Mouse (Mus musculus) midbrain, postnatal 0 days (tissue): ENCODE results near the gene Tiam1. TPM values are rescaled to one million over a fixed set of nuclear protein-coding genes. Genes with fewer than 3 reads are reported as not detected.

ENCODE experiments used
- ATAC-seq: fragments of 200-750 bp; cut with Nextera tagmentation; 2 replicates; pipeline ENCODE4 v1.8.0; 2017; ENCODE audit warnings: moderate number of reproducible peaks, mild to moderate bottlenecking, moderate TSS enrichment, moderate library complexity; ENCODE audit not compliant: low FRiP score
- DNase-seq: peaks from one replicate; pipeline ENCODE4 v3.0.0-alpha.2; 2015; ENCODE audit warnings: low spot score
- H3K27ac ChIP-seq: fragments of 300-500 bp; sonication (generic); 2 replicates; pipeline ENCODE4 v1.5.1; 2014; ENCODE audit warnings: low read depth, mild to moderate bottlenecking, low read length, mixed read lengths
- H3K27me3 ChIP-seq: fragments of 300-500 bp; sonication (generic); 2 replicates; pipeline ENCODE4 v1.6.1; 2014; ENCODE audit warnings: low read length, control low read depth, mixed read lengths; ENCODE audit not compliant: insufficient read depth
- H3K36me3 ChIP-seq: fragments of 300-500 bp; sonication (generic); 2 replicates; pipeline ENCODE4 v1.6.1; 2014; ENCODE audit warnings: low read length, control low read depth, mixed read lengths; ENCODE audit not compliant: insufficient read depth
- H3K4me1 ChIP-seq: fragments of 300-500 bp; sonication (generic); 2 replicates; pipeline ENCODE4 v1.6.1; 2014; ENCODE audit warnings: mild to moderate bottlenecking, control low read depth, antibody characterized with exemption, low read length, mixed read lengths; ENCODE audit not compliant: insufficient read depth
- H3K4me2 ChIP-seq: fragments of 300-500 bp; sonication (generic); 2 replicates; pipeline ENCODE4 v1.6.1; 2014; ENCODE audit warnings: low read depth, mild to moderate bottlenecking, low read length, mixed read lengths; ENCODE audit not compliant: poor library complexity, severe bottlenecking
- H3K4me3 ChIP-seq: fragments of 300-500 bp; sonication (generic); 2 replicates; pipeline ENCODE4 v1.5.1; 2014; ENCODE audit warnings: low read depth, mild to moderate bottlenecking, low read length, moderate library complexity
- H3K9ac ChIP-seq: fragments of 300-500 bp; sonication (generic); replicated peaks from 2 replicates; pipeline ENCODE4 v1.6.1; 2014; ENCODE audit warnings: mild to moderate bottlenecking, low read length, moderate library complexity, mixed read lengths; ENCODE audit not compliant: poor library complexity, severe bottlenecking
- H3K9me3 ChIP-seq: fragments of 300-500 bp; sonication (generic); 2 replicates; pipeline ENCODE4 v1.6.1; 2016; ENCODE audit warnings: low read length, control low read depth
- CTCF ChIP-seq: IDR thresholded peaks from 2 replicates; pipeline ENCODE4 v1.5.1; 2016; ENCODE audit warnings: antibody characterized with exemption, mild to moderate bottlenecking
- WGBS: fragments of 180-500 bp; shearing (Covaris S2); extraction: QIAGEN DNeasy Blood & Tissue Kit; methylation state at CpG from one replicate; pipeline ENCODE4 v1.1.7; 2014; 5-methylcytosine and 5-hydroxymethylcytosine counted together
- polyA plus RNA-seq: library from polyadenylated mRNA; unstranded; fragments of >200 nt; fragmentation: Nextera tagmentation; extraction: Ambion mirVana; gene quantifications from 2 replicates; pipeline ENCODE4 v1.2.1, GENCODE M21; 2015
- total RNA-seq: library from RNA; depleted of rRNA; stranded (reverse); fragments of >200 nt; gene quantifications from 2 replicates; pipeline ENCODE4 v1.2.3, GENCODE M21; 2014

Tiam1 gene
- total and polyA plus RNA-seq, 2 experiments from 2014 or later, result 17.6 to 26.9 TPM

DNA sequence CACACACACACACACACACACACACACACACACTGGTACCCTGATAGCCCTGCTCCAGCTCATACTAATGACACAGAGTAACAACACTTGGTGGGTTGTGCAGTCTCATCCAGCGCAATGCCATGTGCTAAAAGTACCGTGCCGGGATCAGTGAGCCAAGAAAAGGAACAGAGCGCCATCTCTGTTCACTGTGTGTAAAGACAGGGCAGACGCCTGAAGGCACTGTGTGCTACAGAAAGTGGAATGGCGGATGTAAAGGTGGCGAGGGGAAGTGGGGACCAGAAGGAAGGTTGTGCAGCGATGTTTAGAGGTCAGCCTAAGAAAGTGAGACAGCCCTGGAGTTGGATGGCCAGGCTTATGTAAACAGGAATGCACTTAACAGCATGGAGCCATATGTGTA, 221.1 kb downstream of the Tiam1 start:
- Histone ChIP-seq H3K27ac (no peak overlapping the region), H3K9ac (no peak overlapping the region), H3K4me3 (no peak overlapping the region), H3K36me3 (no peaks in the 10 kb centered on the region), H3K27me3 (no peaks in the 10 kb centered on the region), H3K4me1 (no peaks in the 10 kb centered on the region), H3K4me2 (no peak overlapping the region), H3K9me3 (no peaks in the 10 kb centered on the region)
- ATAC-seq (no peak), DNase-seq (no peak)
- peak; percentile 44; the same call in 1 of the 2 replicates for TF ChIP-seq CTCF
- WGBS, result 89% methylated on average over 8 of the region's 8 CpGs

DNA sequence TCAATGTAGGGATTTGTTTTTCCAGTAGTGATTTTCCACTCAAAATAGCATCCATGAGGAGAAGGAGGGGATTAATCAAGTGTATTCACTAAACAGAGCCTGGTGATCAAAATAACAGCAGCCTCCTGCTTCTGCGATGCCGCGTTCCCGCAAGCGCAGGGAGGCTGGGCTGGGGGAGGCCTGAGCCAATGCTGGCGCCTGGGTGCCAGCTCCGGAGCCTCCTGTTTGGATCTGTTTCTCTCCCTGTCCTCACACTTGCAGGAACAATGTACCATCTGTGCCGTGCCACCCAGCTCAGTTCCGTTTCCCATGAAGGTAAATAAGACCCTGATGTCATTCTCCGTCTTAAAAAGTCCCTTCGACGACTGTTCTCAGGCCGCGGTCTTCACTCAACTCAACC, 222.2 kb downstream of the Tiam1 start:
- Histone ChIP-seq H3K27me3 (no peaks in the 10 kb centered on the region), H3K4me2 (no peak overlapping the region), H3K9me3 (no peaks in the 10 kb centered on the region), H3K4me1 (no peaks in the 10 kb centered on the region), H3K9ac (no peak overlapping the region), H3K27ac (no peak overlapping the region), H3K36me3 (no peaks in the 10 kb centered on the region), H3K4me3 (no peak overlapping the region)
- no peak for TF ChIP-seq CTCF
- no peak for DNase-seq
- 75% methylated on average over 14 of the region's 14 CpGs for WGBS
- ATAC-seq, result no peak

DNA sequence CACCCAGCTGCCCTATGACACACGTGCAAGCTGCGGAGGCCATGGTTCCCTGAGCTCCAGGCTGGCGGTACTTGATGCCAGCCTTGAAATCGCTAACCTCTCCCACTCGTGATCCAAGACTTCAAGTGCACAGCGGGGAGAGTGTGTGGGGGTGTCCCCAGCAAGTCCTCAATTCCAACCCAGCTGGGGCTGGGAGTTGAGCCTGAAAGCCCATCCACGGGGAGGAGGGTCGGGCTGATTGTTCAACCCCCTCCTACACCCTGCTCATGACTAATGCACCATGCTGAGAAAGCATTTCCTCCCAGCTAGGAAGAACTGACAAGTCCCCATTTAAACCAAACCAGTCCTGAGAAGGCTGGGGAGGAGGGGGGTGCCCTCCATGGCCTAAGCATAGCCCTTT, 223.2 kb downstream of the Tiam1 start:
- DNase-seq, result no peak
- Histone ChIP-seq H3K9ac (no peak overlapping the region), H3K36me3 (no peaks in the 10 kb centered on the region), H3K4me2 (no peak overlapping the region), H3K4me3 (no peak overlapping the region), H3K4me1 (no peaks in the 10 kb centered on the region), H3K9me3 (no peaks in the 10 kb centered on the region), H3K27ac (no peak overlapping the region), H3K27me3 (no peaks in the 10 kb centered on the region)
- no peak for ATAC-seq
- no peak for TF ChIP-seq CTCF
- WGBS, result 71% methylated on average over 8 of the region's 8 CpGs

DNA sequence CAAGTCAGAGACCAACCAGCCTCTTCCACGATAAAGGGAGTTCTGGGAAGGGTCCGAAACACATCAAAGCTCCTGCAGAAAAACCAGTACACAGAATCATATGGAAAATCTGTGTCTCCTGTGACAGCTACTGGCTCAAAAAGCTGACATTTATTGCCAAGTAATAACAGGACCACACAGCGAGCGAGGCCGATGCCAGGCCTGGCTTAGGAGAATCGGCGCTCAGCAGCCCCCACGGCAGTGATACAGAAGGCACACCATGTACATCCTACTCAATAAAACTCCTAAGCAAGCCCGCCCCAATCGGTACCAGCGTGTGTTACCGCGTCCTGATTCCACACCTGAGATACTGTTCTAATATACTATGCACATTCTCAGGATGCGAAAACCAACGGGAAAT, 226.2 kb downstream of the Tiam1 start:
- TF ChIP-seq CTCF, result no peak
- Histone ChIP-seq H3K4me3 (no peak overlapping the region), H3K9ac (no peak overlapping the region), H3K36me3 (no peaks in the 10 kb centered on the region), H3K4me1 (peaks cover 6% of the 10 kb centered on the region; the same call in 1 of the 2 replicates), H3K27me3 (no peaks in the 10 kb centered on the region), H3K9me3 (no peaks in the 10 kb centered on the region), H3K27ac (no peak overlapping the region), H3K4me2 (no peak overlapping the region)
- ATAC-seq (no peak), DNase-seq (peak; percentile 73)
- WGBS, result 85% methylated on average over 15 of the region's 15 CpGs

DNA sequence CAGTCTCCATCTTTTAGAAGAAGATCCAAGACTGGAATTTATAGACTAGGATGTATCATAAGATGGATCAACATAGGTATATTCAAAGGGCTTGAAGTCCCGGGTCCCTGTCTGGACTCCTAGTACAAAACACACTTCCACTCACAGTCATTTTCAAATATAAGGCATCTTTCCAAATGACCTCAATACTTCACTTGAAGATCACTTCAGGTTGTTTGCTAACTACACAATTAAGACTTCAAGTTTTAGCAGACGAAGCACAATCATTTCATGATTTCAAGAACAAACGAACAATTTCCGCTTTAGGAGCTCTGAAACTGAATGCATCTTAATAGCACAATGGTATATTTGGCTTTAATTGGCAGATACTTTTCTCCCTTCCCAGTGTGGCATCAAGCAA, 228.6 kb downstream of the Tiam1 start:
- no peak overlapping the region for H3K4me3 ChIP-seq
- peaks cover 6% of the 10 kb centered on the region; the same call in 1 of the 2 replicates for H3K4me1 ChIP-seq
- no peak for TF ChIP-seq CTCF
- no peaks in the 10 kb centered on the region for H3K27me3 ChIP-seq
- H3K9ac ChIP-seq, result no peak overlapping the region
- no peaks in the 10 kb centered on the region for H3K9me3 ChIP-seq
- no peaks in the 10 kb centered on the region for H3K36me3 ChIP-seq
- no peak overlapping the region for H3K27ac ChIP-seq
- DNase-seq (no peak), ATAC-seq (no peak)
- WGBS, result 91% methylated on average over 4 of the region's 4 CpGs
- no peak overlapping the region for H3K4me2 ChIP-seq

DNA sequence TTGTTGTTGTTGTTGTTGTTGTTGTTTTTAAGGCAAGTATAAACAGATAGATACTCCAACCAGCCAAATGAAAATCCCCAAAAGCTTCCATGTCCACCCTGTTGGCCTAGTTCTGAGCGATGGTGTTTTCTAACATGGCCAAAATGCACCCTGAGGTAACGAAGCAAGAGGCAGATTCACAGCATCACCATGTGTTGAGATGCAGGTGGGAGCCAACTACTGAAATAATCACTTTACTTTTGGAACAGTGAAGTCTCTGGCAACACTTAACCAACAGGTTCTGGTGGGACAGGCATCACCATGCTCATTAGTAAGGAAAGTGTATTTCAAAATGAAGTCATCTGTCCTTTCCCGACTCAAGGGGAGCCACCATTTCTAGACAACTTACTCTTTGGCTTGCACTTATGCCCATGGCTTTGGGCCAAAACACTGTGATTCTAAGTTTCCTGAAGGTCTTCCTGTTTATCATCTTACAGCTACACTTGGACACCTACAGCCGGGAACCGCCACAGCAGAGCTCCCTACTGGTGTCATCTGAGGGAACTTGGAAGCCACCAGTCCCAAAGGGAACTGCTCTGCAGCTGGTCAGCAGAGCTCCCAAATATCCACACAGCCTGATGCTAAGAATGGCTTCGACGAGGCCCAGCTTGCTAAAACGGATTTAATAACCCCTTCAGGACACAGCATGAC, 230.7 kb downstream of the Tiam1 start:
- Histone ChIP-seq H3K4me1 (peaks cover 6% of the 10 kb centered on the region; the same call in 1 of the 2 replicates), H3K4me2 (no peak overlapping the region), H3K27ac (no peak overlapping the region), H3K9me3 (no peaks in the 10 kb centered on the region), H3K27me3 (no peaks in the 10 kb centered on the region), H3K4me3 (no peak overlapping the region), H3K36me3 (no peaks in the 10 kb centered on the region), H3K9ac (no peak overlapping the region)
- no peak for DNase-seq
- 62% methylated on average over 8 of the region's 8 CpGs for WGBS
- no peak for TF ChIP-seq CTCF
- no peak for ATAC-seq
